In genomic region chr3:104896141-104896540, GRCm38 (mm10) we compare ENCODE assay signal across 27 mouse cellular contexts. TPM values are rescaled to one million over a fixed set of nuclear protein-coding genes. Genes with fewer than 3 reads are reported as not detected.
DNase-seq lines count a peak whose midpoint lies in the region; ATAC-seq and TF ChIP-seq lines count a peak whose summit lies in the region.
"Had no signal": no experiment of that assay in that cellular context is flagged by ENCODE, and none has a peak within 500 bp of the region (broad histone marks: within the 10 kb centered on the region; RNA-seq: fewer than 3 reads in every experiment).

No protein-coding gene starts in this region.

- H3K4me2 ChIP-seq in forebrain, embryonic 14.5 days (ENCODE audit: low read length) = no peak overlapping the region
- no peak overlapping the region for H3K4me2 ChIP-seq in forebrain, embryonic 12.5 days
- H3K4me2 ChIP-seq in hindbrain, postnatal 0 days (ENCODE audit: low read depth, low read length) = no peak overlapping the region
- no peak overlapping the region for H3K4me2 ChIP-seq in hindbrain, embryonic 16.5 days (ENCODE audit: low read length)
- no peak overlapping the region for H3K4me2 ChIP-seq in midbrain, postnatal 0 days (ENCODE audit: low read depth, low read length, poor library complexity, severe bottlenecking)
- no peak overlapping the region for H3K4me2 ChIP-seq in midbrain, embryonic 15.5 days
- H3K4me2 ChIP-seq: embryonic facial prominence, embryonic 13.5 days; forebrain, embryonic 15.5 days; heart, embryonic 13.5 days; hindbrain, embryonic 12.5 days had no signal

- 17% methylated on average over 3 of the region's 3 CpGs for WGBS in forebrain, embryonic 14.5 days
- WGBS in forebrain, embryonic 12.5 days = 74% methylated on average over 3 of the region's 3 CpGs
- WGBS in hindbrain, postnatal 0 days = 67% methylated on average over 3 of the region's 3 CpGs
- WGBS in hindbrain, embryonic 16.5 days = 69% methylated on average over 3 of the region's 3 CpGs
- WGBS in midbrain, postnatal 0 days = 90% methylated on average over 3 of the region's 3 CpGs
- WGBS in midbrain, embryonic 15.5 days = 83% methylated on average over 3 of the region's 3 CpGs

- peaks cover 40% of the 10 kb centered on the region for H3K36me3 ChIP-seq in forebrain, embryonic 14.5 days (ENCODE audit: control insufficient read depth, insufficient read depth, low read length)
- H3K36me3 ChIP-seq in forebrain, embryonic 12.5 days (replicated peaks) = peaks cover 50% of the 10 kb centered on the region
- peaks cover 17% of the 10 kb centered on the region; the same call in 1 of the 2 replicates for H3K36me3 ChIP-seq in hindbrain, postnatal 0 days (ENCODE audit: insufficient read depth, low read length)
- H3K36me3 ChIP-seq in hindbrain, embryonic 16.5 days (ENCODE audit: control insufficient read depth, insufficient read depth, low read length) = peaks cover 23% of the 10 kb centered on the region
- H3K36me3 ChIP-seq in midbrain, postnatal 0 days (ENCODE audit: insufficient read depth, low read length) = peaks cover 29% of the 10 kb centered on the region
- H3K36me3 ChIP-seq in midbrain, embryonic 15.5 days (replicated peaks) = peaks cover 36% of the 10 kb centered on the region

- no peaks in the 10 kb centered on the region for H3K4me1 ChIP-seq in forebrain, embryonic 14.5 days (ENCODE audit: control insufficient read depth, insufficient read depth, low read length)
- H3K4me1 ChIP-seq in forebrain, embryonic 12.5 days = no peaks in the 10 kb centered on the region
- no peaks in the 10 kb centered on the region for H3K4me1 ChIP-seq in hindbrain, postnatal 0 days (ENCODE audit: insufficient read depth, low read length)
- H3K4me1 ChIP-seq in hindbrain, embryonic 16.5 days (ENCODE audit: control insufficient read depth, insufficient read depth, low read depth, low read length) = no peaks in the 10 kb centered on the region
- H3K4me1 ChIP-seq in midbrain, postnatal 0 days (ENCODE audit: insufficient read depth, low read length) = no peaks in the 10 kb centered on the region
- no peaks in the 10 kb centered on the region for H3K4me1 ChIP-seq in midbrain, embryonic 15.5 days
- H3K4me1 ChIP-seq: embryonic facial prominence, embryonic 10.5 days; embryonic facial prominence, embryonic 13.5 days; heart, embryonic 13.5 days; hindbrain, embryonic 12.5 days had no signal

- H3K4me3 ChIP-seq in forebrain, embryonic 14.5 days (ENCODE audit: low read depth, low read length) = no peak overlapping the region
- no peak overlapping the region for H3K4me3 ChIP-seq in forebrain, embryonic 12.5 days (replicated peaks)
- H3K4me3 ChIP-seq in hindbrain, postnatal 0 days (ENCODE audit: low read length) = no peak overlapping the region
- no peak overlapping the region for H3K4me3 ChIP-seq in hindbrain, embryonic 16.5 days (ENCODE audit: low read length)
- no peak overlapping the region for H3K4me3 ChIP-seq in midbrain, postnatal 0 days (ENCODE audit: low read depth, low read length)
- no peak overlapping the region for H3K4me3 ChIP-seq in midbrain, embryonic 15.5 days
- H3K4me3 ChIP-seq: embryonic facial prominence, embryonic 10.5 days; embryonic facial prominence, embryonic 13.5 days; erythroblast, embryonic 14.5 days; forebrain, embryonic 15.5 days; heart, adult 2 months; heart, embryonic 10.5 days; heart, embryonic 13.5 days; hindbrain, embryonic 12.5 days had no signal

- DNase-seq in forebrain, embryonic 14.5 days (ENCODE audit: low spot score) = peak; percentile 56
- DNase-seq in hindbrain, postnatal 0 days (ENCODE audit: low spot score) = peak; percentile 7
- DNase-seq in midbrain, postnatal 0 days (ENCODE audit: low spot score) = peak; percentile 21
- no peak for DNase-seq in adrenal gland, postnatal 36 days
- DNase-seq: adrenal gland, adult 8-10 months; adrenal gland, postnatal 25 days; cerebellum, adult 11-12 months; cerebellum, adult 8-10 months; cerebellum, postnatal 10 days; cerebellum, postnatal 36 days; embryo, embryonic 11 days; gastrocnemius, postnatal 10 days; gastrocnemius, postnatal 36 days; heart, adult 2 months; heart, postnatal 14 days; heart, postnatal 4 days had no signal

- H3K27me3 ChIP-seq in forebrain, embryonic 14.5 days (replicated peaks; ENCODE audit: control insufficient read depth, insufficient read depth, low read length) = no peaks in the 10 kb centered on the region
- no peaks in the 10 kb centered on the region for H3K27me3 ChIP-seq in forebrain, embryonic 12.5 days
- H3K27me3 ChIP-seq in hindbrain, postnatal 0 days (ENCODE audit: insufficient read depth, low read length) = no peaks in the 10 kb centered on the region
- no peaks in the 10 kb centered on the region for H3K27me3 ChIP-seq in hindbrain, embryonic 16.5 days (replicated peaks; ENCODE audit: control insufficient read depth, insufficient read depth, low read length)
- no peaks in the 10 kb centered on the region for H3K27me3 ChIP-seq in midbrain, postnatal 0 days (ENCODE audit: insufficient read depth, low read length)
- no peaks in the 10 kb centered on the region for H3K27me3 ChIP-seq in midbrain, embryonic 15.5 days (replicated peaks)
- H3K27me3 ChIP-seq: embryonic facial prominence, embryonic 13.5 days; forebrain, embryonic 15.5 days; heart, embryonic 13.5 days; hindbrain, embryonic 12.5 days had no signal

- no peak overlapping the region for H3K9ac ChIP-seq in forebrain, embryonic 14.5 days (ENCODE audit: low read length)
- no peak overlapping the region for H3K9ac ChIP-seq in forebrain, embryonic 12.5 days
- H3K9ac ChIP-seq in hindbrain, postnatal 0 days (replicated peaks; ENCODE audit: low read length) = no peak overlapping the region
- no peak overlapping the region for H3K9ac ChIP-seq in hindbrain, embryonic 16.5 days (ENCODE audit: low read depth, low read length)
- no peak overlapping the region for H3K9ac ChIP-seq in midbrain, postnatal 0 days (replicated peaks; ENCODE audit: low read length, poor library complexity, severe bottlenecking)
- H3K9ac ChIP-seq in midbrain, embryonic 15.5 days = no peak overlapping the region
- H3K9ac ChIP-seq: embryonic facial prominence, embryonic 13.5 days; forebrain, embryonic 15.5 days; heart, embryonic 13.5 days; hindbrain, embryonic 12.5 days had no signal

- no peak overlapping the region for H3K27ac ChIP-seq in forebrain, embryonic 14.5 days (ENCODE audit: low read depth, low read length)
- H3K27ac ChIP-seq in forebrain, embryonic 12.5 days = no peak overlapping the region
- no peak overlapping the region for H3K27ac ChIP-seq in hindbrain, postnatal 0 days
- H3K27ac ChIP-seq in hindbrain, embryonic 16.5 days (ENCODE audit: low read depth, low read length) = no peak overlapping the region
- no peak overlapping the region for H3K27ac ChIP-seq in midbrain, postnatal 0 days (ENCODE audit: low read depth, low read length)
- no peak overlapping the region for H3K27ac ChIP-seq in midbrain, embryonic 15.5 days
- H3K27ac ChIP-seq: embryonic facial prominence, embryonic 10.5 days; embryonic facial prominence, embryonic 13.5 days; forebrain, embryonic 15.5 days; heart, adult 2 months; heart, embryonic 10.5 days; heart, embryonic 13.5 days; hindbrain, embryonic 12.5 days had no signal

- no peaks in the 10 kb centered on the region for H3K9me3 ChIP-seq in forebrain, embryonic 14.5 days (replicated peaks; ENCODE audit: control insufficient read depth, low read length)
- no peaks in the 10 kb centered on the region for H3K9me3 ChIP-seq in forebrain, embryonic 12.5 days
- H3K9me3 ChIP-seq in hindbrain, postnatal 0 days (ENCODE audit: low read length) = no peaks in the 10 kb centered on the region
- H3K9me3 ChIP-seq in hindbrain, embryonic 16.5 days (ENCODE audit: control insufficient read depth, low read length) = no peaks in the 10 kb centered on the region
- H3K9me3 ChIP-seq in midbrain, postnatal 0 days (ENCODE audit: low read length) = no peaks in the 10 kb centered on the region
- no peaks in the 10 kb centered on the region for H3K9me3 ChIP-seq in midbrain, embryonic 15.5 days
- H3K9me3 ChIP-seq: embryonic facial prominence, embryonic 10.5 days; embryonic facial prominence, embryonic 13.5 days; forebrain, embryonic 15.5 days; heart, embryonic 10.5 days; heart, embryonic 13.5 days; hindbrain, embryonic 12.5 days had no signal

- ATAC-seq in forebrain, embryonic 14.5 days = no peak
- ATAC-seq in forebrain, embryonic 12.5 days (ENCODE audit: low FRiP score) = no peak
- no peak for ATAC-seq in hindbrain, postnatal 0 days
- no peak for ATAC-seq in hindbrain, embryonic 16.5 days
- no peak for ATAC-seq in midbrain, postnatal 0 days (ENCODE audit: low FRiP score)
- ATAC-seq in midbrain, embryonic 15.5 days (replicated peaks) = no peak
- ATAC-seq: activated CD4-positive, CD25-positive, alpha-beta regulatory T cell, adult 4 months; forebrain, embryonic 15.5 days had no signal

- no peak for TF ChIP-seq CTCF in hindbrain, postnatal 0 days (IDR thresholded peaks at IDR 0.05; ENCODE audit: low read depth)
- TF ChIP-seq CTCF in midbrain, postnatal 0 days (IDR thresholded peaks at IDR 0.05) = no peak

RNA-seq across cellular contexts. Expression of gene Capza1, which starts 31.8 kb away (rescaled TPM):
- 207 and 217 TPM in 2 replicates for polyA plus RNA-seq in forebrain, embryonic 14.5 days (2014; fragmentation: Nextera tagmentation; extraction: Ambion mirVana)
- polyA plus RNA-seq in forebrain, embryonic 12.5 days (2016; fragmentation: Nextera tagmentation; extraction: Ambion mirVana) = 208 and 212 TPM in 2 replicates
- total RNA-seq in hindbrain, postnatal 0 days (2014; rRNA removed) = 95.1 and 107 TPM in 2 replicates
- 98.4 and 99.5 TPM in 2 replicates for polyA plus RNA-seq in hindbrain, postnatal 0 days (2015; fragmentation: Nextera tagmentation; extraction: Ambion mirVana)
- polyA plus RNA-seq in hindbrain, embryonic 16.5 days (2015; fragmentation: Nextera tagmentation; extraction: Ambion mirVana) = 141 and 155 TPM in 2 replicates
- 110 and 112 TPM in 2 replicates for total RNA-seq in midbrain, postnatal 0 days (2014; rRNA removed)
- polyA plus RNA-seq in midbrain, postnatal 0 days (2015; fragmentation: Nextera tagmentation; extraction: Ambion mirVana) = 99.2 and 103 TPM in 2 replicates
- polyA plus RNA-seq in midbrain, embryonic 15.5 days (2015; fragmentation: Nextera tagmentation; extraction: Ambion mirVana) = 157 and 164 TPM in 2 replicates
- total RNA-seq in adrenal gland, postnatal 36 days (2021) = 10 to 100 TPM; 89.3 to 98.6 TPM

RNA-seq across cellular contexts. Expression of gene St7l, which starts 32.3 kb away (rescaled TPM):
- 37.8 and 38.3 TPM in 2 replicates for polyA plus RNA-seq in forebrain, embryonic 14.5 days (2014; fragmentation: Nextera tagmentation; extraction: Ambion mirVana)
- 36.7 and 40.1 TPM in 2 replicates for polyA plus RNA-seq in forebrain, embryonic 12.5 days (2016; fragmentation: Nextera tagmentation; extraction: Ambion mirVana)
- total RNA-seq in hindbrain, postnatal 0 days (2014; rRNA removed) = 18.9 and 28.9 TPM in 2 replicates
- 30.3 and 31.3 TPM in 2 replicates for polyA plus RNA-seq in hindbrain, postnatal 0 days (2015; fragmentation: Nextera tagmentation; extraction: Ambion mirVana)
- 29.9 and 30.2 TPM in 2 replicates for polyA plus RNA-seq in hindbrain, embryonic 16.5 days (2015; fragmentation: Nextera tagmentation; extraction: Ambion mirVana)
- total RNA-seq in midbrain, postnatal 0 days (2014; rRNA removed) = 33.6 and 40.0 TPM in 2 replicates
- polyA plus RNA-seq in midbrain, postnatal 0 days (2015; fragmentation: Nextera tagmentation; extraction: Ambion mirVana) = 31.7 and 34.5 TPM in 2 replicates
- polyA plus RNA-seq in midbrain, embryonic 15.5 days (2015; fragmentation: Nextera tagmentation; extraction: Ambion mirVana) = 31.8 and 35.1 TPM in 2 replicates
- 10 to 100 TPM; 50.4 to 58.7 TPM for total RNA-seq in adrenal gland, postnatal 36 days (2021)

Comparison
In these comparisons a context has a peak if more than half of its experiments do, and no peak if none do; other contexts are left out.
1. DNase-seq: peak in forebrain, embryonic 14.5 days (single experiment), hindbrain, postnatal 0 days (single experiment) and midbrain, postnatal 0 days (single experiment); none in adrenal gland, postnatal 36 days (0 of 2).